Mouse (Mus musculus) frontal cortex, postnatal 10 days (tissue): ENCODE data around the gene Tmem236.

ENCODE experiments used
- DNase-seq, 2 experiments: peaks; one replicate each; pipeline ENCODE4 v3.0.0; 2022; ENCODE audit warnings: low spot score in 2 of 2, mixed read lengths in 1 of 2

Gene Tmem236

DNA sequence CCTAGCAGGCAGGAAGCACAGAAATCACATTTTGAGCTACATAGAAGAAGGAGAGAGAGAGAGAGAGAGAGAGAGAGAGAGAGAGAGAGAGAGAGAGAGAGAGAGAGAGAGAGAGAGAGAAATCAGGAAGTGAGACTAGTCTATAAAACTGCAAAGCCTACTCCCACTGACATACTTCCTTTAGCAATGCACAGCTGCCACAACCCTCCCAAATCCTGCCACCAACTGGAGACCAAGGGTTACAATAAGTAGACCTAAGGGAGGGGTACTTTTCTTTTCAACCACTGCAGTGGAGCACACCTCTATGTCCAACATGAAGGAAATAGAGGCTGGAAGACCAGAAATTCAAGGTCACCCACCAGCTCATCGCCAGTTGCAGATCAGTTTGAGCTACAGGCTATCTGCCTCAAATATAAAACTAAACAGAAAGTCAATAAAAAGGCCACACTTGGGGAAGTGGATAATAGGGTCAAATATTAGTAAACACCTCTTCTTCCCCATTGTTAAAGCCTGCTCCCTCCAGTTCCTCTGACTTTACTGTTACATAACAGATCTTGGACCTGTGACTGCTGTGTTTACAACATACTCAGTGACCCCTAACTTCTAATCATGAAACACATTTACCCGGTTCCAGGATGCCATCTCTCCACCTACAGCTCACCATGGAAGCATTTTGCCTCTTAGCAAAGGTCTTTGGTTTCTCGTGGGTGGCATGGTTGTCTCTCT is 75.7 kb downstream of the Tmem236 start:
- DNase-seq: no peak

DNA sequence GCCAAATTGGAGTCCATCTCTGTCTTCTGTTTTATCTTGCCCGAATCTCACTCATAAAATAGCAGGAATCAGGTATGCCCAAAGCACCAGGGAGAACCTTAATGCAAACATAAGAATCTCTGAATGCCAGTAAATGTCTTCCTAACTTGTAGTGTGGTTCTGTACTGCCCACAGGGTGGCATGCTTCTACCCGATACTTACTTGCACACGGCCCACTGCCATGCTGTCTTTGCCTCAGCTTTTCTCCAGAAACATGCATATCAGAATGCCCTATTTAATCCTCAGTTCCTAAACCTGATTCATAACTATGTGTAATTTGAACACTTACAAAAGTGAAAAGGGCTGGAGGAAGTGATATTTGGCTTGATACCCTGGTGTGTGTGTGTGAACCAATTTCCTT is 77.6 kb downstream of the Tmem236 start:
- DNase-seq: no peak

DNA sequence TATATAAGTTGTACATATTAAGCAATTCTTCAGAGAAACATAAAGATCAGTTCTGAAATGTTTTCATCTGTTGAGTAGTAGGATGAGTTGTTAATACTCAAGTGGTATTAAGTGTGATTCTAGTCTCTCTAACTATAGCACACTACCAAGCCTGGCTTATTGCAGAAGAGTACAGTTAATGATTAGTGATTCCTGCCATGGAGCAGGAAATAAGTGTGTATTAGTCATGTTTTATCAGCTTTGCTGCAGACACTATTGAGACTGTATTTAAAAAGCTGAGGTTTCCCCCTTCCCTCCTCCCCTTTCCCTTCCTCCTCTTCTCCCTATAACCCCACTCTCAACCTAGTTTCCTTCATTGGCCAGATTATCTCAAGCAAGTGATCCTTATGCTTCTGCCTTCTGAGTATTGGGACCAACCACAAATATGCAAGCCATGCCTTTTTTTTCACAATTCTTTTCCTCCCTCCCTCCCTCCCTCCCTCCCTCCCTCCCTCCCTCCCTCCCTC is 84.1 kb downstream of the Tmem236 start:
- DNase-seq: no peak

DNA sequence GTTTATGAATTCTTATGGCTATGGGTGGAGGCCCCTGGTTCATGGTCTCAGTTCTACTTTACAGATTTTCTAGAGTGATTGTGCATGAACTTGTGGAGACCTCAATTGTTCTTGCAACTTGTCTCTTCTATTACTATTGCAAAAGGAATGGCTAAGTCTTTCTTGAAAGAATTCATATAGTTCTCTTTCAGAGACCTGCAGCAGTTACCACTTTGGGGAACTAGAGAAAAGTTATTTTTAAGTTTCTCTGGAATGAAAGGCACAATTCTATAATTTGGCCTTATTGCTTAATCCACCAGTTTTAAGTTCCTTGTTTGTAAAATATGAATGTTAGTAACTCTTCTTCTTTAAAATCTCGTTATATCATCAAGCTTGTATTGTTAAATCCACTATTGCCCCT is 87.8 kb downstream of the Tmem236 start:
- no peak for DNase-seq

DNA sequence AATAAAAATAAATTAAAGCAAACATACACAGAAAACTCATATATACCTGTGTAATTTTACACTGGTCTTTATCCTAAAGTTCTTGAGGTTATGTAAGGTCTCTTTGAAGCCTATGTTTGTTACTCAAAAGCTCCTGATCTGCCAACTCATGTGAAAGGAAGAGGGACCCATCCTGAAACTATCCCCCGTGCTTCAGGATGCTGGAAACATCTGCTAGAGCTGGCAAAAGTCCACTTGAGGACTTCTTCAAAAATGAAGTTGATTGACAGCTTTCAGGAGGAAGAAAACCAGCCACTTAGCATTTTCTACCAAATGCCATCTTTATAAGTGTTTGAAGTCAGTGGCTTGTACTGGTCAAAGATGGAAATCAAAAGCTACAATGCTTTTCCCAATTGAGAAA is 94.8 kb downstream of the Tmem236 start:
- DNase-seq: no peak
